Mouse (Mus musculus): ENCODE results near the gene Slc12a7. TPM values are rescaled to one million over a fixed set of nuclear protein-coding genes. Genes with fewer than 3 reads are reported as not detected.

Slc12a7 gene
- total and polyA plus RNA-seq, 2 experiments from 2014 or later, result 34.4 to 94.6 TPM

DNA sequence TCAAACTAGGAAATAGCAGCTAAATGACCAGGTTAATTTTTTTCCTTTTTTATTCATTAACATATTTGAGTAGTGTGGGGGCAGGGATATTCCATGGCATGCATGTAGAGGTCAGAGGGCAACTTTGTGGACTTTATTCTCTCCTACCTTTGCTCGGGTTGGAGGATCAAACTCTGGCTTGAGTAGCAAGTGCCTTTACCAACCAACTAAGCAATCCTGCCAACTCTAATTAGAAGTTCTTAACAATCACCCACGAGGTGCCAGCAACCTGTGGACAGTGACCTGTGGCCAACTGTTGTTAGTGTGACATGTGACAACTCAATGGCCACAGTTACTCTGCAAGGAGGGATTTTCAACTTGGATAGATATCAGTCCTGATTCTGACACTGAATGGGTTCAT is 24.0 kb downstream of the Slc12a7 start:
- H3K27ac ChIP-seq (ENCODE audit: low read depth), result peak overlapping the region; percentile 25; the same call in 1 of the 2 replicates
- H3K4me2 ChIP-seq (ENCODE audit: low read depth, low read length), result no peak overlapping the region
- no peaks in the 10 kb centered on the region for H3K27me3 ChIP-seq (ENCODE audit: control insufficient read depth, insufficient read depth, low read length)
- TF ChIP-seq CTCF (IDR thresholded peaks at IDR 0.05; ENCODE audit: low read depth) (no peak), EP300 (IDR thresholded peaks at IDR 0.05; ENCODE audit: low read depth) (no peak)
- H3K36me3 ChIP-seq (replicated peaks; ENCODE audit: control insufficient read depth, insufficient read depth, low read length), result no peaks in the 10 kb centered on the region
- no peaks in the 10 kb centered on the region for H3K9me3 ChIP-seq (replicated peaks; ENCODE audit: control insufficient read depth, low read length)
- no peak overlapping the region for H3K9ac ChIP-seq (replicated peaks; ENCODE audit: low read depth, low read length)
- H3K4me1 ChIP-seq (ENCODE audit: control insufficient read depth, insufficient read depth), result peaks cover 45% of the 10 kb centered on the region
- DNase-seq (ENCODE audit: low spot score) (no peak), ATAC-seq (ENCODE audit: insufficient read depth, low read depth) (no peak)
- no peak overlapping the region for H3K4me3 ChIP-seq (ENCODE audit: low read depth, low read length)
- WGBS, result 67% methylated on average over 2 of the region's 2 CpGs

DNA sequence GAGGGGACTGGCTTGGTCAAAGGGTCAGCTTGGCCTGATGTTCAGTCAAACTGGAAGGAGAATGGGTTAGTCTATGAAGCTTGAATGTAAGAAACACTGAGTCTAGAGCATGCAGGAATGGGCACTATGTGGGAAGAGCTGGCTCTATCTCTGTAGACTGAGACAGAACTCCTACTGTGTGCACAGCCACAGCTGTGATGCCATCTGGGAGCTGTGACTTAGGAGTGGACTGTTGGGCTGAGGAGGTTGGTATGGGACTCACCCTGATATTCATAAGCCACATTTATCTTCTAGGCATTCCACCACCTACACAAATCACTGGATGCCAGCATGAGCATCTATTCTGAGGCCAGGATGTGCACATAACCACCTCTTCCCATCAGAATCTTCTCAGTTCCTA is 24.5 kb downstream of the Slc12a7 start:
- Histone ChIP-seq H3K4me2 (ENCODE audit: low read depth, low read length) (no peak overlapping the region), H3K27me3 (ENCODE audit: control insufficient read depth, insufficient read depth, low read length) (no peaks in the 10 kb centered on the region), H3K9me3 (replicated peaks; ENCODE audit: control insufficient read depth, low read length) (no peaks in the 10 kb centered on the region), H3K9ac (replicated peaks; ENCODE audit: low read depth, low read length) (no peak overlapping the region), H3K4me3 (ENCODE audit: low read depth, low read length) (no peak overlapping the region), H3K36me3 (replicated peaks; ENCODE audit: control insufficient read depth, insufficient read depth, low read length) (no peaks in the 10 kb centered on the region), H3K4me1 (ENCODE audit: control insufficient read depth, insufficient read depth) (peaks cover 45% of the 10 kb centered on the region), H3K27ac (ENCODE audit: low read depth) (peak overlapping the region; percentile 73)
- DNase-seq (ENCODE audit: low spot score), result no peak
- TF ChIP-seq EP300 (IDR thresholded peaks at IDR 0.05; ENCODE audit: low read depth) (no peak), CTCF (IDR thresholded peaks at IDR 0.05; ENCODE audit: low read depth) (no peak)
- no peak for ATAC-seq (ENCODE audit: insufficient read depth, low read depth)

DNA sequence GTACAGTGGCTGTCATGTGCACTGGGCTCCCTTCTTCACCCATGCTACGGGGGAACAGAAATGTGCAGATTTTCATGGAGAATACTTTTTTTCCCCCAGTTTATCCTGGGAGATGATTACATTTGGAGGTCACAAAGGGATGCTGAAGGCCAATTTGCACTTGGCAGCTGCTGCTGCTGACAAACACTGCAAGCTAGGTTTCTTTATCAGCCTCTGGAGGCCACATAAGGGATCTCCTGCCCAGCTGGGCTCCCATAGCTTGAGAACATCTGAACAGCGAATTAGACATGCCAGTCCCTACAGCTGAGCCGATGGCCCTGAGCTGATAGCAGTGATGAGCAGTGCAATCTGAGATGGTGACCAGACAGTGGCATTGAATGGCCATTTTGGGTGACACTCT is 26.7 kb downstream of the Slc12a7 start:
- Histone ChIP-seq H3K27me3 (ENCODE audit: control insufficient read depth, insufficient read depth, low read length) (no peaks in the 10 kb centered on the region), H3K4me3 (ENCODE audit: low read depth, low read length) (no peak overlapping the region), H3K4me2 (ENCODE audit: low read depth, low read length) (no peak overlapping the region), H3K9me3 (replicated peaks; ENCODE audit: control insufficient read depth, low read length) (no peaks in the 10 kb centered on the region), H3K36me3 (replicated peaks; ENCODE audit: control insufficient read depth, insufficient read depth, low read length) (no peaks in the 10 kb centered on the region), H3K27ac (ENCODE audit: low read depth) (peak overlapping the region; percentile 73), H3K4me1 (ENCODE audit: control insufficient read depth, insufficient read depth) (peaks cover 45% of the 10 kb centered on the region), H3K9ac (replicated peaks; ENCODE audit: low read depth, low read length) (no peak overlapping the region)
- TF ChIP-seq CTCF (IDR thresholded peaks at IDR 0.05; ENCODE audit: low read depth) (no peak), EP300 (IDR thresholded peaks at IDR 0.05; ENCODE audit: low read depth) (no peak)
- 44% methylated on average over 3 of the region's 3 CpGs for WGBS
- ATAC-seq (ENCODE audit: insufficient read depth, low read depth), result no peak
- DNase-seq (ENCODE audit: low spot score), result no peak

DNA sequence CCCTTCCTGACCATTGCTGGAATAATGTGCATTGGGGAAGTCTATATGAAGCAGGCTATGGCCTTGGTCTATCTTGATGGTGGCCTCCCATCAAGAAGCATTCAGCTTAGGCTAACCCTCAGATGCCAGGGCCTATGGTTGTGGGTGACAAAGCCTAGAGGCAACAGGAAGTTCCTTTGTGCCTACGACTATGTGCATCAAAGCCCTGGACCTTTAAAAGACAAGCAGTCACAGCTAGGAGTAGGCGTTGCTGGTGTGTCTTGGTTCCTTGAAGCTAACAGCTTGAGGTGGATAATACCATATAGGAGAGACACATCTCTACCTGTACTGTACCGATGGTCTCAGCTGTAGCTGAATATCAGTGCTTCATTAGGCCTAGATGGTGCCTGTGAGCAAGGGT is 27.2 kb downstream of the Slc12a7 start:
- TF ChIP-seq EP300 (IDR thresholded peaks at IDR 0.05; ENCODE audit: low read depth) (no peak), CTCF (IDR thresholded peaks at IDR 0.05; ENCODE audit: low read depth) (no peak)
- Histone ChIP-seq H3K36me3 (replicated peaks; ENCODE audit: control insufficient read depth, insufficient read depth, low read length) (no peaks in the 10 kb centered on the region), H3K27ac (ENCODE audit: low read depth) (peak overlapping the region; percentile 73; the same call in 1 of the 2 replicates), H3K27me3 (ENCODE audit: control insufficient read depth, insufficient read depth, low read length) (no peaks in the 10 kb centered on the region), H3K4me1 (ENCODE audit: control insufficient read depth, insufficient read depth) (peaks cover 49% of the 10 kb centered on the region), H3K4me3 (ENCODE audit: low read depth, low read length) (no peak overlapping the region), H3K9ac (replicated peaks; ENCODE audit: low read depth, low read length) (no peak overlapping the region), H3K4me2 (ENCODE audit: low read depth, low read length) (no peak overlapping the region), H3K9me3 (replicated peaks; ENCODE audit: control insufficient read depth, low read length) (no peaks in the 10 kb centered on the region)
- DNase-seq (ENCODE audit: low spot score) (no peak), ATAC-seq (ENCODE audit: insufficient read depth, low read depth) (no peak)
- 89% methylated on average over 3 of the region's 3 CpGs for WGBS

DNA sequence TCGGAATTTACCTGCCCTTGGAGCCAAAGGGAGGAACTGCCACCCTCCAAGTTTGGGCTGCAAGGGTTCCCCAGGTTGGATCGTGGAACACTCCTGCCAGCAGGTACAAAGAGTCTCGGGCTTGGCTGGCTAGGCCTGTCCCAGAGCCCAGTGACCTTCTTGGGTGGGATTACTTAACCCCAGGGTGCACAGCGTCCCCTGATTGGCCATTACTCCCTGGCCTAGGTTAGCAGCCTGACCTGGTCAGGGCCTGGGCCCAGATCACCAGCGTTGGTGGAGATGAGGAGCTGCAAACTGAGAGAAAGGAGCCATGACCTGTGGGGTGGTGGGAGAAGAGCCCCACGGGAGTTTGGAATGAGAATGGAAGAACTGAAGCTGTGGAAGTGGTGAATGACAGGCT is 30.0 kb downstream of the Slc12a7 start:
- Histone ChIP-seq H3K27me3 (ENCODE audit: control insufficient read depth, insufficient read depth, low read length) (no peaks in the 10 kb centered on the region), H3K4me2 (ENCODE audit: low read depth, low read length) (peak overlapping the region; percentile 97), H3K4me3 (ENCODE audit: low read depth, low read length) (peak overlapping the region; percentile 85), H3K9ac (replicated peaks; ENCODE audit: low read depth, low read length) (0 out of 2 replicates have a peak overlapping the region, but pooled peaks have one; percentile 86), H3K9me3 (replicated peaks; ENCODE audit: control insufficient read depth, low read length) (no peaks in the 10 kb centered on the region), H3K4me1 (ENCODE audit: control insufficient read depth, insufficient read depth) (peaks cover 47% of the 10 kb centered on the region), H3K27ac (ENCODE audit: low read depth) (peak overlapping the region; percentile 94), H3K36me3 (replicated peaks; ENCODE audit: control insufficient read depth, insufficient read depth, low read length) (no peaks in the 10 kb centered on the region)
- 47% methylated on average over 6 of the region's 6 CpGs for WGBS
- no peak for TF ChIP-seq EP300 (IDR thresholded peaks at IDR 0.05; ENCODE audit: low read depth)
- TF ChIP-seq CTCF (IDR thresholded peaks at IDR 0.05; ENCODE audit: low read depth), result no peak
- DNase-seq (ENCODE audit: low spot score), result no peak
- peak; percentile 0; the same call in 1 of the 2 replicates for ATAC-seq (ENCODE audit: insufficient read depth, low read depth)

Measured in heart, postnatal 0 days (tissue).